Mouse (Mus musculus) mouse trophoblast stem cell (cell line): ENCODE data around the gene Stx6.

Source experiments
- in situ Hi-C, 2 experiments: fragments of 300-500 bp; cut with MseI, MboI; formaldehyde crosslinking; loops; 2 replicates in 1 of 2; 3 replicates in 1 of 2; pipeline ENCODE4 v1.15.1; 2025

Gene Stx6

DNA sequence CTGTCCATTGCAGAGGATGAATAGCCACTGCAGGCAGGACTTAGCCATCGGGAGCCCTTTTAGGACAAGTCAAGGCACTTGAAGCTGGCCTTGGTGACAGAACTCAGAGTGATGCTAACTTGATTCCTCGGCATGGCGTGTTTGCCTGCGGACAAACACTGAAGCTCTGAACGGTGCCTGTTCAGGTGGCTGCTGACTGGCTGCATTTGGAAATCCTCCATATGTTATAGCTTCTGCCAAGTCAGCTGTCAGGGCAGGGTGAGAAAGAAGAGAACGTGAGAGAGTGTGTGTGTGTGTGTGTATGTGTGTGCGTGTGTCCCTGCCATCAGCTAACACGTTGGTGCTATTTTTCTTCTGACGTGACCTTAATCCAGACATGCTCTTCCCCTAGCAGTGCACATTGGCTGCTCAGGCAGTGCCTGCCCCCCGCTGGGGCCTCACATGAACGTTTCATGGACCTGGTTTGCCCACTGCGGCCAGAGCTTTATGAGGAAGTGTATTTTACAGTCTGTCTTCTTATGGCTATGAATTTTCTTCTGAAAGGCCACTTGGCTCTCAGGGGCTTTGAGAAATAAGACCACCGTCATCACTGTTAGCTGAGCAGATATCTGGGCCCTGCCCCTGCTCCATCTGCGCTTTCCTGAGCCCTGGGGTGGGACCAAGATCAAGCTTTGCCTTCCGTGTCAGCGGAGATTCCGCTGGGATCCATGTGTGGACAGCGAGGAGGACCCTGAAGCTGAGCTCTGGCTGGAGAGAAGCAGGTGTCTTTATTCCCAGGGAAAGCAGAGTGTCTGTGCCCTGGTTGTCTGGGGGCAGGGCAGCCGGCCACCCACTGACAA, 47.5 kb downstream of the Stx6 start:
- in situ Hi-C loops = loop anchor here in 1 of 2 experiments (25.0 kb wide), 1 partner anchor 419 kb away; no protein-coding TSS in a partner anchor

DNA sequence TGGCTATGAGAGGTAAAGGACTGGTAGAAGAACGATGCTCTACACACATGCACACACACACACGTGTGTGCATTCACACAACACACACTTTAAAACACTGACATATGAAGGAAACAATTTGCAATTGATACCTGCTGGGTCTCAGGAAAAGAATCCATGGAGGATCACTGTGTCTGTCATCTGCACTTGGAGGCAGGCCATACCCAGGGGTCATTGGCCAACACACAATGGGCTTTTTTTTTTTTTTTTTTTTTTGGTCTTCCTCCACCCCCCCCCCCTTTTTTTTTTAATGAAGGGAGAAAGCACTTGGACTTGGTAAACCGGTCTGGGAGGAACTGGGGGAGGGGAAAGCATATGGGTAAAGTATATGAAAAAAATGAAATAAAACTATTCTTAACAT, 49.3 kb downstream of the Stx6 start:
- in situ Hi-C loops = loop anchor here in 1 of 2 experiments (25.0 kb wide), 1 partner anchor 421 kb away; no protein-coding TSS in a partner anchor

DNA sequence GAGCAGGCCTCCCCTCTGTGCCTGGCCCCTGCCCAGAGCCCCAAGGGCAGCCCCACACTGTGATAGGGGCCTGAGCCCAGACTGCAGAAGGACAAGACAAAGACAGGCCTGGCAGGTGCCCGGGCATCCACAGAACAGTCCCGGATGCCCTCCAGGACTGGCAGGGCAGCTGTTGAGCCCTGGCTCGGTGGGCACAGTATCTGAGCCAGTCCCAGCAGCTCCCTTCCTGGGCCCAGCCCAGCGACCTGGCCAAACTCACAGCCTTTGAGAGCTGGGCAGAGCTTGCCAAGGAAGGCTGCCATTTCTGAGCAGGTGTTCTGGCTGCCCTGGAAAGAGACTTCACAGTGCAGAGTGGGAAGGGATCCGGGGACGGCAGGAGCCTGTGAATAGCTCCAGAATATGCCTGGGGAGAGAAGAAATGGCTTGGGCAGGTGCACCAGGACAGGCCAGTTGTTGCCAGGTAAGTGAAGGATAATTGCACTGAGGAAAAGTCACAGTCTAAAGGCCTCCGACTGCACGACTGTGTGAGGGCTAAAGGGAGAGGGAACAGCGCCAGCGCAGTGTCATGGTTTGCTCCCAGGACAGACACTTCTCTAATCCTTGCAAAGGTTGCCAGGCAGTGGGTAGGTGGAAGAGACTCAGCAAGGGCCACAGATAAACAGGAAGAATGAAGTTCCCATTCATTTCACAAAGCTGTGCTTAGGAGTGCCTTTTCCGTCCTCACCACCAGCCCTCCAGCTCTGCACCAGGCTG, 51.7 kb downstream of the Stx6 start:
- in situ Hi-C loops = loop anchor here (10.0 to 25.0 kb wide), 2 partner anchors 423 to 425 kb away; no protein-coding TSS in a partner anchor

DNA sequence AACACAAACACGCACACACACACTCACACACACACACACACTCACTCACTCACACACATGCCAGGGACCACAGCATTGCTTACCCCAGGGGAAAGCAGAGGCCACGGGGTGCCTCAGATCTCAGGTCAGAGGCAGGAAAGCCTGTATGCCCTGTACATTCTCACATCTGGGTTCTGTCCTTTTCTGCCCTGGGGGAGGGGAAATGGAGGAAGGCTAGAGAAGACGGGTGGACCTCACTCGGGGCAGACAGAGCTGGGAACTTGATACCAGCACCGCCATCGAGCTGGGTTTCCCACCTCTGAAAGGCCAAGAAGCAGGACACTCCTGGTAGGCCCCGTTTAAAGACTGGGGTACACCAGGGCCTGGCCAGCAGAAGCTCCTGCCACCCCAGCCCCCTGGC, 52.5 kb downstream of the Stx6 start:
- in situ Hi-C loops = loop anchor here (10.0 to 25.0 kb wide), 2 partner anchors 424 to 426 kb away; no protein-coding TSS in a partner anchor

DNA sequence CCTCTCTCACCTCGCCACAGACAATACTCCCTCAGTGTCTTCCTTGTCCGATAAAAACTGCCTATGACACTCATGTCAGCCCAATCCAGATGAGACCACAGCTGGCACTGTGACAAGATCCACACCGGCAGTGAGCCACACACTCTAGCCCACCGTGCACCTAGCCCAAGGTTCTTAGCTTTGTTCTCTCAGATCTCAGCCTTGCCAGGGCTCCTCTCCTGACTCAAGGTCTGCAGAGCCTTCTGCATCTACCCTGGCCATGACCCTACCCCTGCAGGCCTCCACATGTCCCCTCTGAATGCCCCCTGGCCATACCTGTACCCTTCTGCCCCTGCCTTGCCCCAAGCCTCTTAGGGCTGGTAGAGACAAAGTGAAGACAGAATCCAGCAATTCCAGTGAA, 53.6 kb downstream of the Stx6 start:
- in situ Hi-C loops = loop anchor here (10.0 to 25.0 kb wide), 2 partner anchors 425 to 427 kb away; no protein-coding TSS in a partner anchor

DNA sequence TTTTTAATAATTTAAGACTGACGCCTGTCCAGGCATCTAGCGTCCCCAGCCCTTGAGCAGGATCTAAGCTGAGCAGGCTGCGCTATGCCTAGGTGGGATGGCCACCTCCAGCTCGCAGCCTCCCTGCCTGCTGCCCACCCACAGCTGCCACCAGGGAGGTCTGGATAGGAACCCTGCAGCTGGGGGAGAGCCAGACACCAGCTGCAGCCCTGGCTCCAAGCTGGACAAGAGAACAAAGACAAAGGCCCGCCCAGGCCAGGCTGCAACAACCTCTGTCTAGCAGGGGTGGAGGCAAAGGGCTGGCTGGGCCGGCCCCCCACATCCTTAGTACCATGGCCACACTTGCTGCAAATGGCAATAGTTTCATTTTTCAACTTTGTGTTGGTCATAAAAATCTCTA, 54.0 kb downstream of the Stx6 start:
- in situ Hi-C loops = loop anchor here (10.0 to 25.0 kb wide), 2 partner anchors 425 to 428 kb away; no protein-coding TSS in a partner anchor

DNA sequence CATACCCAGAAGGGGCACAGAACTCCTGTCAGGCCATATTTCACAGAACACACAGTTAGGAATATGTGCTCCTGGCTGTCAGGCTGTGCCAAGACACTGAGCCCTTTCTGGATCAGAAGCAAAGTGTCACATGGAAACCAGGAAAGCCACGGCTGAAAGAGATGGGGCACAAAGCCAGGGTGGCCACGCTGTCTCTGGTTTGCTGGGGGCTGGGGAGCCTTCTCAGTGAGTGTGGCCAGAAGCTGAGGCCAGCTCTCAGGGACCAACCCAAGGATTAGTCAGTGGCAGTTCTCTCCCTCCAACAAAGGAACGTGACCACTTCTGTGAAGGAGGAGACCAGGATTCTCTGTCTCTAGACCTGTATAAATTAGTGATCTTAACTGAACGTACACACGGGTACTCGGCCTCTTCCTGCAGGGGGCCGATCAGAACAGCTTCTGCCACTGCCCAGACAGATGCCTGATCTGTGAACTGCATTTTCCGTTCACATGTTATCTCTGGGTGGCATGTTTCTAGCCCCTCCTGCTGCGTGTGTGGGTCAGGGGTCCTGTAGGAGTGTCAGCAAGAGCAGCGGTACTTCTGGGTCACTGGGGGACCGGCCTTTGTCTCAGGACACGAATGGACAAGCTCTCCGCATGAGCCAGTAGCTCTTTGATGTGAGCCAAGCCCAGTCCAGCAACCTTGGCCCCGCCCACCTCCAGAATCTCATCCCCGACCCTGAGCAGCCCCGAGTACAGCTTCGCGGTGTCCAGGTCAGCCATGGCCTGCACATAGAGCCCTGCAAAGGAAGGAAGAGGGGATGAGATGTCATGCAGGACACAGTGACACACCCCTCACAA, 54.6 kb downstream of the Stx6 start:
- in situ Hi-C loops = loop anchor here (10.0 to 25.0 kb wide), 2 partner anchors 426 to 428 kb away; no protein-coding TSS in a partner anchor

DNA sequence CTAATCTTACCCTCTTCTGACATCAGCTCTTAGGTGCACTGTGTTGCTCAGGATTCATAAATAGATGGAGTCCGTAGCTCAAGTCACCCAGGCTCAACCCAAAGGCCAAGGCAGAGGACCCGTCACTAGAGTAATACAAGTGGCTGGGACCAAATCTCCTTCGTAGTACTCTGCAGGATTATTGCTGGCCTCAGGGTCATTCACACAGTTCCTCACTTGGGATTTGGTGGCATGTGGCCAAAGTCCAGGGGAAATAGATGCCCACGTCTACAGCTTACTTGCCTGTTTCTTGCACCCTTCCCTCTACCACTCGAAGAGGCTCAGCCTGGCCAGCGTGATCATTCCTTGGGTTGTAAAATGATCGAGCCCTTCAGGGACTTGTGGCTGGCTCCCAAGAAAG, 55.4 kb downstream of the Stx6 start:
- in situ Hi-C loops = loop anchor here (10.0 to 25.0 kb wide), 2 partner anchors 427 to 429 kb away; no protein-coding TSS in a partner anchor

DNA sequence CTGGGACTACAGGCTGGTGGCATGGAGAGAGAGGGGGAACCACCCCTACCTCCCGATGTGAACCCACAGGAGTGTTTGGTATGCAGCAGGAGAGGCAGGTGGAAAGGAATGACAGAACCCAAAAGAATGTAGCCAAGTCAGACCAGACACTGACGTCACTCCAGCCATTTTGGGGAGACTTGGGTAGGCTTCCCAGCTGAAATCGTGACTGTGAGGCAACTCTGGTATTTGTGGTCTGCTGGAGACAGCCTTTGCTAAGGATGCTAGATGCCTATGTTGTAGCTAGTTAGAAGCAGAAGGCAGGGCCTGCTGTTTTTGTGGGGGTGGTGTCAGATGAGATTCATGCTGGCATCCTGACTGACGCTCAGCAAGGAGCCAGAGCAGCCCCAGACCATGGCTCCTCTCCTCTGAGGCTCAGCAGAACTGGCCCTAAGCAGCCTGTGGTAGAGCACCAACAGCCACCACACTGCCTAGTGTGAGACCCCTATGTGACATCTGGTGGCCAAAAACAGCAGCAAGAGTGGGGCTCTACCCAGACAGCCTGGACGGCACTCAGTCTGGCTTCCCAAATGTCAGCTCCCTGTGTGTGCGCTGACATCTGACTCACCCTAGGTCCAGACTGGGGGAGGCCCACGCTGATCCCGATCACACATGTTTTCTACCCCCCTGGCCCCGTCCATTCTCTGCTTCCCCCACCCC, 56.7 kb downstream of the Stx6 start:
- in situ Hi-C loops = loop anchor here (10.0 to 25.0 kb wide), 2 partner anchors 428 to 430 kb away; no protein-coding TSS in a partner anchor

DNA sequence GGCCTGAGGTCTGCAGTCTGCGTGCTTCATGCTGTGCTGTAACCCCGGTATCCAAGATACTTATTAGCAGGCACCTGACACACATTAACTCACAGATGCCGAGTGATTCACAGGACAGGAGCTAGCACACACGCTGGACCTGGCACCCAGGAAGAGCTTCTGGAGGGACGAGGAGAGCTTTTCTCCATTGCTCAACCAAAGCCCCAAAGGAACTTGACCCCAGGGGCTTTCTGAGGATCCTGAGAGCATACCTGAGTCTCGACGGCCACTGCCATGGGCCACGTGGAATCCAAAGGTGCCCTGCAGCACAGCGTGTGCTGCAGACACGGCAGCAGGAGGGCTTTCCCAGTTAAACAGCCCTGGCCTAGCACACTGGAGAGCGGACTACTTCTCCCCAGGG, 57.8 kb downstream of the Stx6 start:
- in situ Hi-C loops = loop anchor here (10.0 to 25.0 kb wide), 2 partner anchors 429 to 432 kb away; no protein-coding TSS in a partner anchor

DNA sequence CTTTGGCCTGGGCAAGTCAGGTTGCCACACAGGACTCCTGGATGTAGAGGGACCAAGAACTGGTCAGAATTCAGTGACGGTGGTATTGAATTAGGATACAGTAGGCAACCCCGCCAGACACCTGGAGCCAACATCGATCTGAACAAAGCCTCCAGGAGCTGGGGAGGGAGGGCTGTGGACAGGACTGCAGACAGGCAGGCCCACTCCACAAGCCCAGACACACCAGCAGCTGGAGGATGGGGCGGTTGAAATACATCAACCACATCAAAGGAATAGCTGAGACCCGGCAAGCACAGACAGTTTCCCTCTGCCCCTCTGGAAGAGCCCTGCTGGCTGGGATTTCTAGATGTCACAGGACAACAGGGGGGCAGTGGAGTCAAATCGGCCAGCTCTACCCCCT, 58.3 kb downstream of the Stx6 start:
- in situ Hi-C loops = loop anchor here (10.0 to 25.0 kb wide), 2 partner anchors 430 to 432 kb away; no protein-coding TSS in a partner anchor

DNA sequence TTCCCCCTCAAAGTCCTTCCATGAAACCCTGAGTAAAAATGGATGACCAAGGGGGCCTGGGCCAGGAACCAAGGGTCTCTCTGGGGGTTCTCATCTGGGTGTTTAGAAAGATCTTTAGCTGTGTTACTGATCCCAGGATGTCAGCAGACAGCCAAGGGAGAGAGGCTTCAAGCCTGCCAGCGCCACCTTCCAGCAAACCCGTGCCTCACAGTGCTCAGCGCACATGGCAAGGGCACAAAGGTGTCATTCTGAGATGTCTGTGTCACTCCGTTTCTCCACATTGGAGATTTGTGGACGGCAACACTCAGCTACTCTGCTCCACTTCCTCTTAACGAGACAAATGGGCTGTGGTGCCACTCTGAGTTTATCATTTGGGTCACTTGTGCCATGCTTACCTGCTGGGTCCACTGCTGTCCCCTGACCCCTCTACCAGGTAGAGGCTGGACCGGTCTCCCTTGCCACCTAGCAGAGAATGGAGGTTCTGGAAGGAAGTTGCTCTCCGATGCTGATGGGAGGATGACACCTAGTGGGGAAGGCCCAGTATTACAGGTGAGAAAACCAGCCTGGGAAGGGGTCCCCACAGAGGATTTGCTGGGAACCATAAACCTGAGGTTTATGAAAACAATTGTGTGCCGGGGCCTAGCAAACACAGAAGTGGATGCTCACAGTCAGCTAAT, 59.5 kb downstream of the Stx6 start:
- in situ Hi-C loops = loop anchor here (10.0 to 25.0 kb wide), 2 partner anchors 431 to 433 kb away; no protein-coding TSS in a partner anchor

DNA sequence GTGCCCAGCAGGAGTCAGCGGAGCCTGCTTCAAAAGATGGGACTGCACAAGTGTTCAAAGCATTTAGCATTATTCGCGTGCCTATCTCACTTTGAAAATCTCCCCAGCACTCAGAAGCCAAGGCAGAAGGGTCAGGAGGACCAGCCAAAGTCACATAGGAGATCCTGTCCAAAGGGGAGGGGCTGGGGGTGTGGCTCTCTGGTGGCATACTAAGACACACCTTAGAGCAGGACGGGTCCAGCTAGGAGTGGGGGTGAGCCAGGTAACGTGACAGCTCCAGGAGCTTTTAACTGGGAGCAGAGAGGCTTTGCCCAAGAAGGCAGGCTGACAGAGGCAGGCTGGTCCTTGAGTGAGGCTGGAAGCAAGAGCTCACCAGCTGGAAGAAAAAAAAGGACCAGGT, 60.4 kb downstream of the Stx6 start:
- in situ Hi-C loops = loop anchor here (10.0 to 25.0 kb wide), 2 partner anchors 432 to 434 kb away; no protein-coding TSS in a partner anchor

DNA sequence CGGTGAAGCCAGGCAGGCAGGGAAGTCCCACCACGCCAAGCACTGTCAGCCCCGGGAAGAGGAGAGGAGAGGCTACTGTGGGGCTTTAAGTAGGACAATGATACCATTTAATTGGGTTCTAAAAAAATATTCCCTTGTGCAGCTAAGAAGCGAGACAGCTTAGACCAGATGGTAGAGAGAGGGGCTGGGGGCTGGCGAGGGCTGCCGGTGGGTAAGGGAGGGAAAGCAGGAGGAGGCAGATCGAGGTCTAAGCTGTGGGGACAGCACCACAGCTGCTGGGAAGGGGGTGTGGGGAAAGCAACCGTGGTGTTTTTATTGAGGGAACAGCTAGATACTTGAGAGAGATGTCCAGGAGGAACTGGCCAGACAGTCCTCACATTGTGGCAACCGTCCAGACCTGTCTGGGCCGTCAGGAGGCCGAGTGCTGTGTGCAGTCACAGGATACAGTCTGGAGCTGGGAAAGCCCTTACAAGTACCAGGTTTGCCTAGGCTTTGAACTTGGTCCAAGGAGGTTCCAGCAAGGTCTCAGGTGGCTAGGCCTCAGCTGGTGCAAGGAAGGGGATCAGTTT, 63.7 kb downstream of the Stx6 start:
- in situ Hi-C loops = loop anchor here (5.0 to 25.0 kb wide), 3 partner anchors 177 to 435 kb away; no protein-coding TSS in a partner anchor

DNA sequence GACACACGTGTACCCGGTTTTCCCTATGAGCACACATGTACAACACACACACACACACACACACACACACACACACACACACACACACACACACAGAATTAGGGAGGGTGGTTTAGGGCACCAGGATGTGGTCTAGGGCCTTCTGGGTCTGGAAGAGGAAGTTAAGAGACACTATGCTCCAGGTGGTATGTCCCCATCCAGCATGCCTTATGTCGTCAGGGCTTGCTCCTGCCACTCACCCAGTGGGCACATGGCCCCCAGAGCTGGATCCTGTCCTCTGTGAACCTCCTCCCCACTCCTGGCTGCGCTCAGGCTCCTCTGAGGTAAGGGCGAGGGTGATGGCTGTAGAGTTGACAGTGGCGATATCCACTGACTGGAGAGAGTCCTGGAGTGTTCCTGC, 64.5 kb downstream of the Stx6 start:
- in situ Hi-C loops = loop anchor here (5.0 to 25.0 kb wide), 3 partner anchors 178 to 436 kb away; no protein-coding TSS in a partner anchor

DNA sequence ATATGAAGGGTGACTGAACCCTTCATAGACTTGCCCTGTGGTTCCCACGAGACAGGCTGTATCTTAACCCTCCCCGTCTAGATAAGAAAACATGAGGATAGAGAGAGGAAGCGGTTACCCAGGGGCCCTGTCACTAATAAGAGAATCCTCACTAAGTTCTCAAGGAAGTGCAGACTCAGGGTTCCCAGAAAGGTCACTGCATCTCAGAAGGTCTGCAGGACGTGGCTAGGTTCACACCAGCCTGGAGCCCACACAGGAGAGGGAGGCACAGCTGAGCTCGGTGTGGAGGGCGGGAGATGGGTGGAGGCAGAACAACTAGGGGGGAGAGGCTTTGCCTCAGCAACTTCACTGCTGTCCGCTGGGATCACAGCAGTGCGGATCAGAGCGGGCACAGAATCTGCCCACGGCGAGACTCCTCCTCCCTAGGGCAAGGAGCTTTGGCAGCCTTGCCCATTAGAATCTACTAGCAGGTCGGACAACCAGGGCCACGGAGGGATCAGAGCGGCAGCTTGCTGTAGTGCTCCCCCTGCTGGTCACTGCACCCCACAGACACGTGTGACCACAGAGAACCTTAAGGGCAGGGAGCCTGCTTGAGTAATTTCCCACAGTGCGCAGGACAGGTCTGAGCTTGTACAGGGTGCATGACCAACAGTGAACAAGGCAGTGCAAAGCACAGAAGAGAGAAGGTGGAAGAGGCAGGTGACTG, 65.5 kb downstream of the Stx6 start:
- in situ Hi-C loops = loop anchor here (5.0 to 25.0 kb wide), 3 partner anchors 179 to 437 kb away; no protein-coding TSS in a partner anchor

DNA sequence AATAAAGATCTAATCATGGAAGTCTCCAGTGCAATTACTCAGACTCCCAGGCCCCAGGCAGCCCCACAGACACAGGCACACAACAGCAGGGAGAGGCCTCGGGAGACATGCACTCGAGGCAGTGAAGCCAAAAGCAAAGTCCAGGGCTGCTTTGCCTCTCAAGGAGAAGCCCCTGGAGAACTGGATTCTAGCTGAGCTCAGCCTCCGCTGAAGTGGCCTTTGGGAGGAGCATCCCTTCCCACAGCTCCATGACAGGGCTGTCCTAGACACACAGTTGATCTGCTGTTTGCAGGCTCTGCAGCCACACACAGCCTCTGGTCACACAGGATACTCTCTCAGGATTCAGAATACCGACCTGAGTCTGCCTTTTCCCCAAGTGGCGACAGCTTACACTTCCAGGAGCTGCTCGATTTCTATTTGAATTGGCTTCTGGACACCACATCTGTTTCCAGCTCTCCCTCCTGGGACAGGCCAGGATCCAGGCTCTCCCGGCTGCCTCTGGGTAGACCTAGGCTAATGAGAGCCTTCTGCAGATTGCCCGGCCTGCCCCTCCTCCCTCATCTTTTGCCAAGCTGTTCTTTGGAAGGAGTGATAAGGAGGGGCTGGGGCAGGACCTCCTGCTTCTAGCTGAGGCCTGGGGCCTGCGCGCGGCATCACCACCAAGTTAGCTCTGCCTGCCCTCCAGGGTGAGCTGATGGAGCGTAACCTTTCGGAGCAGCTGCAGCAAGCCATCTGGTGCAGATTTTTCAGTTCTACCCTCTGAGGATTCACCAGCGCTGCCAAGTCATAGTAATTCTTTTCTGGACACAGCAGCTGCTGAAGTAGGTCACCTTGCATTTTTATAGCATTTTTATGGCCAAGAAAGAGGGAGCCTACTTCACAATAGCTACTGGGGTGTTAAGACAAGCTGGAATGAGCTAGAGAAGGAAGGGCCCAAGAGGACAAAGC, 71.2 kb downstream of the Stx6 start:
- in situ Hi-C loops = loop anchor here in 1 of 2 experiments (10.0 kb wide), 1 partner anchor 185 kb away; no protein-coding TSS in a partner anchor
